Mouse (Mus musculus) E14TG2a.4 (cell line): ENCODE measurements around the gene Sh2d1b2.

Source experiments
- H3K27me3 ChIP-seq: 2 replicates; pipeline ENCODE4 v1.6.1; 2014; ENCODE audit warnings: low read length, control low read depth; ENCODE audit not compliant: insufficient read depth
- H3K36me3 ChIP-seq: 2 replicates; pipeline ENCODE4 v1.6.1; 2014; ENCODE audit warnings: low read length, control low read depth; ENCODE audit not compliant: insufficient read depth
- H3K4me1 ChIP-seq: replicated peaks from 2 replicates; pipeline ENCODE4 v1.6.1; 2014; ENCODE audit warnings: low read depth, low read length, control low read depth
- H3K4me3 ChIP-seq: replicated peaks from 2 replicates; pipeline ENCODE4 v1.5.1; 2014; ENCODE audit warnings: mild to moderate bottlenecking, low read length
- H3K9me3 ChIP-seq: 2 replicates; pipeline ENCODE4 v1.6.1; 2014; ENCODE audit warnings: low read length, control low read depth
- CTCF ChIP-seq: conservative IDR thresholded peaks from 2 replicates; pipeline ENCODE4 v1.5.1; 2014; ENCODE audit warnings: low read length
- NANOG ChIP-seq: IDR thresholded peaks from 2 replicates; pipeline ENCODE4 v1.6.1; 2014; ENCODE audit warnings: borderline replicate concordance, low read length, mixed read lengths
- POU5F1 ChIP-seq: IDR thresholded peaks from 2 replicates; pipeline ENCODE4 v1.6.1; 2014; ENCODE audit warnings: low read length, borderline replicate concordance

Gene Sh2d1b2

DNA sequence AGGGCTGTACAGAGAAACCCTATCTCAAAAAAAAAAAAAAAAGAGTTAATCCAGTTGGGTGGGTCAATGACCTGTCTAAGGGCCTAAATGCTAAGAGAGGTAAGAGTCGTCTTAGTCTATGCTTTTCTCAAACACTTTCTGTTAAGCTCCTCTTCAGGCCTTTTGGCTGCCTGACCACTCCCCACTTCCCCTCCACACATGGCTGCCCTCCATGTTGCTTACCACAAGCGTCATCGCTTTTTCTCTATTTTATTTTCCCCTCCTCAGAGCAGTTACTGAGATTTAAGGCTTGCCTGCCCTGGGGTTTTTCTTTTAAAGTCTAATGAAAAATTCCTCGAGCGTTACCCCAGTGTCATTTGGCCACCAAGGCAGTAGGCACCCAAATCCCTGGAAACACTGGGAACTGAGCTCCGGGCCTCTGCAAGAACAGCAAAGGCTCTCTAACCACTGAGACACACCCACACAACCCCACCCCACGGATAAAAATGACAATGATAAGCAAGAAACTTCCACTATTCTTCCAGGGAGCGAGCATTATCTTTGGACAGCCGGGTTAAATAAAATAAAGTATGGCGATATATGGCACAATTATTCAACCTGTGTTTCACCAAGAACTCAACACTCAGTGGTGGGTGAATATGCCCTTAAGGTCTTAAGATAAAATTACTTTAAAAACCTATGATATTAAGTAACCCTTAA is 19.2 kb upstream of the Sh2d1b2 start:
- TF ChIP-seq NANOG = no peak
- TF ChIP-seq POU5F1 = no peak
- TF ChIP-seq CTCF = no peak
- Histone ChIP-seq H3K36me3 (peaks cover 29% of the 10 kb centered on the region), H3K9me3 (no peaks in the 10 kb centered on the region), H3K27me3 (no peaks in the 10 kb centered on the region), H3K4me1 (peaks cover 3% of the 10 kb centered on the region; the same call in 1 of the 2 replicates), H3K4me3 (no peak overlapping the region)

- Histone ChIP-seq H3K9me3 (no peaks in the 10 kb centered on the region), H3K36me3 (peaks cover 19% of the 10 kb centered on the region), H3K4me1 (no peaks in the 10 kb centered on the region; the same call in 1 of the 2 replicates), H3K4me3 (peak overlapping the region; percentile 93), H3K27me3 (no peaks in the 10 kb centered on the region)
- no peak for TF ChIP-seq NANOG
- TF ChIP-seq CTCF = no peak
- no peak for TF ChIP-seq POU5F1
Measured at GRCm38 (mm10) chr1:170214383-170214756, 18.2 kb upstream of the Sh2d1b2 start.

GRCm38 (mm10) chr1:170214757-170215522 is 17.6 kb upstream of the Sh2d1b2 start, which contains the start of gene Uhmk1:
Gene Uhmk1, minus strand, starts transcription at chr1:170215397.
- Histone ChIP-seq H3K27me3 (no peaks in the 10 kb centered on the region), H3K4me1 (no peaks in the 10 kb centered on the region; the same call in 1 of the 2 replicates), H3K36me3 (peaks cover 14% of the 10 kb centered on the region), H3K9me3 (no peaks in the 10 kb centered on the region), H3K4me3 (peak within 1 kb of the TSS; percentile 93)
- TF ChIP-seq POU5F1 (no peak), CTCF (no peak), NANOG (no peak)

GRCm38 (mm10) chr1:170215590-170215989 is 17.0 kb upstream of the Sh2d1b2 start:
- peaks cover 9% of the 10 kb centered on the region for H3K36me3 ChIP-seq
- peak overlapping the region; percentile 93 for H3K4me3 ChIP-seq
- no peak for TF ChIP-seq CTCF
- no peak for TF ChIP-seq POU5F1
- no peak for TF ChIP-seq NANOG
- H3K4me1 ChIP-seq = no peaks in the 10 kb centered on the region; the same call in 1 of the 2 replicates
- H3K9me3 ChIP-seq = no peaks in the 10 kb centered on the region
- H3K27me3 ChIP-seq = no peaks in the 10 kb centered on the region

DNA sequence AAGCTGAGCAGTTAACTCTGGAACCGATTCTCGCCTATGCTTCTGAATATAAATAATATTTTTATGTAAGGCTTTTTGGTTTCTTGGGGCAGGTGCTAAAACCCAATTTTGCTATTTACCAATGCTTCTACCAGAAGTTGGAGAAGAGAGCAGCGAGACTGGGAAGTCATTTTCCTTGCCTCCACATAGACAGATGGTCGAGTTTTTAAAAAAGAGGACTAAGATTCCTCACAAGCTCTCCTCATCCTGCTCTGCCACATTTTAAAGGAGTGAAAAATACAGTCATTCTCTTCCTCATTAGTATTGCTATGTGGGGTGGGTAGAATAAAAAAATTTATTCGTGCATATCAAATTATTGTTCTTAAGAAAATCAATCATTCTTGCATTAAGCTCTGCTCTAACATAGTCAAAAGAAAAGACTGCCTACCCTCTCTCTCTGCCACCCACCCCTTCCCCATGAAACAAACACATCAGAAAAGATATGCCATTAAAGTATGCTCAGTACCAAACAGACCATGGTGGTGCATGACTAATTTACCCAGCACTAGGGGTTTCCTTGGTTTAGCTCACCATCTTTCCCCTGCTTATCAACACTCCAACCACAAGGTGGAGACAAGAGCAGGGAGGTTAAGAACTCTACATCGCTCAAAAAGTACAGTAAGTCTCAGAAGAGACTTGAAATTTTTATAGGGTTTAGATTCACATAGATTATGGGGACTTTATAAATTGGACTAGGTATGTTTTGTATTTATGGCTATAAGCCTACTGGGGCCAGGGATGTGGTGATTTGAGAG is 14.3 kb upstream of the Sh2d1b2 start:
- TF ChIP-seq CTCF = peak; percentile 32
- no peak for TF ChIP-seq POU5F1
- Histone ChIP-seq H3K27me3 (no peaks in the 10 kb centered on the region), H3K4me3 (no peak overlapping the region), H3K9me3 (no peaks in the 10 kb centered on the region), H3K36me3 (no peaks in the 10 kb centered on the region), H3K4me1 (no peaks in the 10 kb centered on the region)

- no peak for TF ChIP-seq NANOG
- TF ChIP-seq POU5F1 = no peak
- no peaks in the 10 kb centered on the region for H3K27me3 ChIP-seq
- H3K9me3 ChIP-seq = no peaks in the 10 kb centered on the region
- H3K4me3 ChIP-seq = no peak overlapping the region
- no peaks in the 10 kb centered on the region for H3K4me1 ChIP-seq
- no peaks in the 10 kb centered on the region for H3K36me3 ChIP-seq
Measured at GRCm38 (mm10) chr1:170220351-170220750, 12.2 kb upstream of the Sh2d1b2 start.

DNA sequence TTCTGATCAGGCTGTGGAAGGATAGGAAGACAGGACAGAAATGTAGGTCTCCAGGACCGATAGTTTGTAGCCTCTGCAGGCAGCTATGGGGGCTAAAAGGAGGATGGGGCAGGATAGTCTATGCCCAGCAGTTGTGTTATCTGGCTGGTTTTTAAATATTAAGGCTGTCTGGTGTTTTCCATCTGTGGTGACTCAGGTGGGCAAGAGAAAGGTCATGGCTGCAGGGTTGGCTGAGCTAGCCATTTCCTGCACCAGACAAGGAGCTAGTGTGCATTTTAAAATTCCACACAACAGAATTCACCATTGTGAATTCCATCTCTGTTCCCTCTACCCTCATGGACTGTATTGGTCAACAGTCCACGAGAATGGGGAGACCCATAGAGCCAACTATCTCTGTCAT is 9.3 kb upstream of the Sh2d1b2 start:
- TF ChIP-seq POU5F1 (no peak), CTCF (no peak), NANOG (no peak)
- H3K27me3 ChIP-seq = no peaks in the 10 kb centered on the region
- no peaks in the 10 kb centered on the region for H3K36me3 ChIP-seq
- no peaks in the 10 kb centered on the region for H3K4me1 ChIP-seq
- H3K9me3 ChIP-seq = no peaks in the 10 kb centered on the region
- no peak overlapping the region for H3K4me3 ChIP-seq

- H3K4me1 ChIP-seq = no peaks in the 10 kb centered on the region
- no peaks in the 10 kb centered on the region for H3K27me3 ChIP-seq
- TF ChIP-seq NANOG = no peak
- no peak for TF ChIP-seq CTCF
- no peak for TF ChIP-seq POU5F1
- no peaks in the 10 kb centered on the region for H3K9me3 ChIP-seq
- no peak overlapping the region for H3K4me3 ChIP-seq
- H3K36me3 ChIP-seq = no peaks in the 10 kb centered on the region
Measured at GRCm38 (mm10) chr1:170245016-170245415, 12.5 kb downstream of the Sh2d1b2 start.
